Mouse (Mus musculus): ENCODE measurements around the gene Cfap100. TPM values are rescaled to one million over a fixed set of nuclear protein-coding genes. Genes with fewer than 3 reads are reported as not detected.

Cfap100 gene
- 0.37 TPM for polyA plus RNA-seq (2014; fragmentation: Illumina TruSeq; extraction: RNeasy Lipid Tissue Mini Kit (QIAGEN cat#74804))

DNA sequence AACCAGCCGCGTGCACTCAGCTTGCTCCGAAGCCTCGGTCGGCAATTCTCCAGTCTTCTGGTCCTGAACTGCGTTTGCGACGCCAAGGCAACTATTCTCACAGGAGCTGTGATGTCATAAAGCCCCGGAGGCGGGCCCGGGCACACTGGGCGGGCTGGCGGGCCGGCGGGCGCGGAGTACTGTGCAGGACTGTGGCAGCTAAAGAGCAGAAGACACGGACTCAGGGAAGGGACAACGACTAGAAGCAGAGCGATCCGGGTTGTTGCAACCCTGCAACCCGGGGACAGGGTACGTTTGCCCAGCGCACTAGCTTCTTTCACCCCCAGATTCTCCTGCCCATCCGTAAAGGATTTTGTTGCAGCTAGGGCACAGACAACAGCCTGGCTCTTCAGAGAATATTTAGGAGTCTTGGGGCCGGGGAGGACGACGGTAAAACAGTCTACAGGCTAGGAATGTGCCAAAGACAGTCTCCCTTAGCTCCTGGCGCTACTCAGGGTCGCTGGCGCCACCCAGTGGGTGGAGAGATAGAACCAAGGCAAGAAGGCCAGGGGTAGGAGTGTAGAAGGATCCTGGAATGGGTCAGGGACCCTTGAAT is at the start of gene Cfap100:
Gene Cfap100 (minus strand): TSS at position 418 of the 595 bp plus-strand sequence.

DNA sequence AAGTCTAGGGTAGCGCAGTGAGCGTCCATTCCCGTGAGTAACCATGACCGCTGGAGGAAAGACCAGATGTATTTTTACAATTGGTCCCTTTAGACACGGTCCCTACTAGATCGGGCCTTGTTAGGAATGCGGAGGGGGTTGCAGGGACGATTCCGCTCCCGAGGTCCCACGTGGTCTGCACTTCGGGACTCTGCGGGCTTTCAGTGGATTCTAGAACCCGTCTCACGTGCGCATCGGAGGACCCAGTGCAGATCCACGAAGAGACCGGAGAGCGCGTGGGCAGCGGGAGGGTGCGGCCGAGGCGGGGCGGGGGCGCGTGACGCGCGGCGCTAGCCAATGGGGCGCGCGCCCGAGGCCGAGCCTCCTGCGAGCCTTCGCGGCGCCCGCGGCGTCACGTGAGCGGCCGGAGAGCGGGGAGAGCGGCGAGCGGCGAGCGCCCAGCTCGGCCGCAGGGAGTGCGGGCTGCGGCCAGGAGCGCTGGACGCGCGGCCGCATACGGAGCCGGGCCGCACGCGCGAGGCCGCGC is 33.6 kb upstream of the Cfap100 start, which contains the start of gene Klf15:
Gene Klf15 (plus strand): TSS at position 396 of the 526 bp plus-strand sequence.

DNA sequence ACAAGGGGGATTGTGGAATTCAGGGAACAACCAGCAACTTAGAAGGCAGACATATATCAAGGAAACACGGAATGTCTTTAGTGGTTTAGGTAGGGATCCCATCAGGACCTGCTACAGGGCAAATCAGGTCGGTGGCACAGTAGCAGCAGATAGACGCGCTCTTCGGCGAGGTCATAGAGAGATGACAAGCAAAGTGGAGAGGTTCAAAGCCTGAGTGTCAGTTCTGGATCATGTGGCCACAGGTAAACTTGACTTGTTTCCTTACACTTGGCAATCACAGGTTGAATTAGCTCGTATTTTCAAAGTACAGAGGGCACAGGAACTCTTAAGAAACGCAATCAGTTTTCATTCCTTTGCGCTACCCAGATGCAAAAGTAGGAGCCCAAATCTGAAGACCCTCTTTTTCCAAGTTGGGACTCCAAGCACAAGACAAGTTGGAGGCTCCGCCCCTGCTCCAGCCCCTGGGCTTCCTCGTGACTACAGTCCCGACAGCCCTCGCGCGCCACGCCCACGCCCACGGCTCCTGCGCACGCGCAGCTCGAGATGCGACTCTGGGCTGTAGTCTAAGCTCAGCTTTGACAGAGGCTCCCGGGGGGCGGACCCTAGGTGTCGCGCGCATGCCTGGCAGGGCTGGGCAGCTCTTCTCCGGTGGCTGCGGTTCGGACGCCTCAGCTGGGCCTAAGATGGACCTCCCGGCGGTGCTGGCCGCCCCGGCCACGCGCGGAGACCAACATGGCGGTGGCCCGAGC is 59.4 kb downstream of the Cfap100 start, which contains the start of gene Zxdc:
Gene Zxdc (plus strand): TSS at position 517 of the 749 bp plus-strand sequence.

Other genes starting within 250 kb of the Cfap100 start
- gene V1ra8, start 226.0 kb downstream of the Cfap100 start, polyA plus RNA-seq (2014; fragmentation: Illumina TruSeq; extraction: RNeasy Lipid Tissue Mini Kit (QIAGEN cat#74804)) = not detected
- not detected for gene Vmn1r53, start 204.4 kb downstream of the Cfap100 start, polyA plus RNA-seq (2014; fragmentation: Illumina TruSeq; extraction: RNeasy Lipid Tissue Mini Kit (QIAGEN cat#74804))
- not detected for gene Vmn1r54, start 182.5 kb downstream of the Cfap100 start, polyA plus RNA-seq (2014; fragmentation: Illumina TruSeq; extraction: RNeasy Lipid Tissue Mini Kit (QIAGEN cat#74804))
- not detected for gene BC048671, start 127.6 kb downstream of the Cfap100 start, polyA plus RNA-seq (2014; fragmentation: Illumina TruSeq; extraction: RNeasy Lipid Tissue Mini Kit (QIAGEN cat#74804))
- gene Chst13, start 103.6 kb downstream of the Cfap100 start, polyA plus RNA-seq (2014; fragmentation: Illumina TruSeq; extraction: RNeasy Lipid Tissue Mini Kit (QIAGEN cat#74804)) = not detected
- not detected for gene Uroc1, start 95.5 kb downstream of the Cfap100 start, polyA plus RNA-seq (2014; fragmentation: Illumina TruSeq; extraction: RNeasy Lipid Tissue Mini Kit (QIAGEN cat#74804))
- 20.8 TPM for gene Zxdc, start 59.3 kb downstream of the Cfap100 start, polyA plus RNA-seq (2014; fragmentation: Illumina TruSeq; extraction: RNeasy Lipid Tissue Mini Kit (QIAGEN cat#74804))
- gene Klf15, start 33.8 kb upstream of the Cfap100 start, polyA plus RNA-seq (2014; fragmentation: Illumina TruSeq; extraction: RNeasy Lipid Tissue Mini Kit (QIAGEN cat#74804)) = 5.7 TPM
- 0.74 TPM for gene Aldh1l1, start 57.6 kb upstream of the Cfap100 start, polyA plus RNA-seq (2014; fragmentation: Illumina TruSeq; extraction: RNeasy Lipid Tissue Mini Kit (QIAGEN cat#74804))
- 0.37 TPM for gene Slc41a3, start 175.9 kb upstream of the Cfap100 start, polyA plus RNA-seq (2014; fragmentation: Illumina TruSeq; extraction: RNeasy Lipid Tissue Mini Kit (QIAGEN cat#74804))

Measured in ovary, adult 10 weeks (tissue).